Mouse (Mus musculus): ENCODE results near the gene Rab8a. TPM values are rescaled to one million over a fixed set of nuclear protein-coding genes. Genes with fewer than 3 reads are reported as not detected.

Gene Rab8a
- polyA plus RNA-seq, 1 experiment from 2014 or later: 77.6 TPM

- Histone ChIP-seq H3K9me3 (no peaks in the 10 kb centered on the region), H3K4me1 (no peaks in the 10 kb centered on the region), H3K4me3 (no peak overlapping the region), H3K4me2 (no peak overlapping the region), H3K27me3 (replicated peaks) (no peaks in the 10 kb centered on the region), H3K36me3 (peaks cover 99% of the 10 kb centered on the region), H3K9ac (no peak overlapping the region), H3K27ac (replicated peaks) (no peak overlapping the region)
- 57% methylated on average over 5 of the region's 5 CpGs for WGBS
- ATAC-seq (ENCODE audit: extremely low read depth, insufficient number of reproducible peaks, low FRiP score, low TSS enrichment): no peak
Measured at GRCm38 (mm10) chr8:72177346-72177925, 16.4 kb downstream of the Rab8a start.

DNA sequence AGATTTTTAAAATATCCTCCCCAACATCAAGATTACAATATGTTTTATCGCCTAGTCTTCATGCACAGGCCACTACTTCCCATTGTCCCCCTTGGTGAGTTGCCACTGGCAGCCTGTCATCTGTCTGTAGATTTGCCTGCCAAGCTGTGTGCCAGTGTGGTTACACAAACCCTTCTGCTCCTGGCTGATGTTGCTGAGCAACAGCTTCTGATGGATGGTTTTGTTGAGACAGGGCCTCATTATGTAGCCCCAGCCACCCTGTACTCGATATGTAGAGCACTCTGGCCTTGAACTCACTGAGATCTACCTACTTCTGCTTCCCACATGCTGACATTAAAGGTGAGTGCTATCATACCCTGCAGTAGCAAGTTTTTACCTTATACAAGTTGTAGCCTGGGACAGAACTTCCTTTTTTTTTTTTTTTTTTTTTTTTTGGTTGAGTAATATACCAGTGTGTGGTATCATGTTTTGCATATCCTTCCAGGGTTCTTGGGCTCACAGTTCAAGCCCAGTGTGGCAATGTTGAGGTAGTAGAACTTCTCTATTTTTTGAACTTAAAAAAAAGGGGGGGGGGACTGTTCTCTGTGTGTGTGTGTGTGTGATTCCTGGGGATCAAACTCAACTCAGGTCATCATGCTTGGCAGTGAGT is 22.7 kb downstream of the Rab8a start:
- Histone ChIP-seq H3K4me2 (no peak overlapping the region), H3K27me3 (replicated peaks) (no peaks in the 10 kb centered on the region), H3K4me3 (no peak overlapping the region), H3K36me3 (peaks cover 39% of the 10 kb centered on the region), H3K27ac (replicated peaks) (no peak overlapping the region), H3K9me3 (no peaks in the 10 kb centered on the region), H3K4me1 (no peaks in the 10 kb centered on the region), H3K9ac (no peak overlapping the region)
- no peak for ATAC-seq (ENCODE audit: extremely low read depth, insufficient number of reproducible peaks, low FRiP score, low TSS enrichment)
- WGBS: 80% methylated on average over 2 of the region's 2 CpGs

- H3K4me2 ChIP-seq: no peak overlapping the region
- H3K9me3 ChIP-seq: no peaks in the 10 kb centered on the region
- no peak overlapping the region for H3K4me3 ChIP-seq
- no peaks in the 10 kb centered on the region for H3K36me3 ChIP-seq
- WGBS: 68% methylated on average over 2 of the region's 2 CpGs
- no peaks in the 10 kb centered on the region for H3K4me1 ChIP-seq
- H3K27me3 ChIP-seq (replicated peaks): no peaks in the 10 kb centered on the region
- no peak overlapping the region for H3K9ac ChIP-seq
- no peak overlapping the region for H3K27ac ChIP-seq (replicated peaks)
- no peak for ATAC-seq (ENCODE audit: extremely low read depth, insufficient number of reproducible peaks, low FRiP score, low TSS enrichment)
Measured at GRCm38 (mm10) chr8:72187793-72188331, 26.9 kb downstream of the Rab8a start.

DNA sequence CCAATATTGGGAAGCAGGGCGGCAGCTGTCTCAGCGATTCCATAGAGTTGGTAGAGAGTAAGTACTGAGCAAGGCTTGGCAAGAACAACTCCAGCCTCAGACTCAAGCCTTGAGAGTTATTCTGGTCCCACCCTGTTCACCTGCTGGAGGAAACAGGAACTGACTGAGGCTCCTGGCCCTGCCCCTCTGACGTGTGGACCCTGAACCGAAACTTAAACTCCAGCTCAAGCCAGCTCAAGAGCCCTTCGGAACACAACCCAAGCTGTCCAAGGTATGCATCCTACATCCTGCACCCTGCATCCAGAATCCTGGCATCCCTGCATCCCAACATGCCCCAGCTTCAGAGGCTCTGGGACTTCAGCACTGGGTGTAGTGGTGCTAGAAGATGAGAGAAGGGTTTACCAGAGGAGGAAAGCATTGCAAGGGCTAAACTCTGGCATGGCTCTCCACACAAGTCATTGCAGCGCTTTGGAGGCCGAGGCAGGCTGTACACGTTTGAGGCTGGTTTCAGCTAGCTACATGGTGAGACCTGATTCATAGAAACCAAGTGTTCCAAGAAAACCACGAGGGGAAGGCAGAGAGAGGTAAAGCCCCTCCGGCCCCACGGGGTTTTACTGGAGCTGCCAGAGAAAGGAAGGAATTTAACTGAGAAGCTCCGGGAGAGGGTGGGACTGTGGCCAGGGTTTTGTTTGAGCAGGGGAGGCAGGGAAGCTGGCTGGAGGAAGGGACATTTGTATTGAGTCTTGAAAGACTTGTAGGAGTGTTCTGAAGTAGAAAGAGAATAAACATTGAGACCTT is 28.6 kb downstream of the Rab8a start, which contains the start of gene Hsh2d:
TSS of gene Hsh2d (plus strand) at position 222 of the 798 bp plus-strand sequence.
- H3K9me3 ChIP-seq: no peaks in the 10 kb centered on the region
- no peaks in the 10 kb centered on the region for H3K36me3 ChIP-seq
- H3K4me2 ChIP-seq: no peak within 1 kb of the TSS
- 62% methylated on average over 12 of the region's 12 CpGs for WGBS
- ATAC-seq (ENCODE audit: extremely low read depth, insufficient number of reproducible peaks, low FRiP score, low TSS enrichment): no peak
- H3K9ac ChIP-seq: no peak within 1 kb of the TSS
- no peak within 1 kb of the TSS for H3K4me3 ChIP-seq
- no peaks in the 10 kb centered on the region for H3K4me1 ChIP-seq
- H3K27me3 ChIP-seq (replicated peaks): no peaks in the 10 kb centered on the region
- H3K27ac ChIP-seq (replicated peaks): 0 out of 2 replicates have a peak within 1 kb of the TSS, but pooled peaks have one; percentile 8

- Histone ChIP-seq H3K27ac (replicated peaks) (0 out of 2 replicates have a peak overlapping the region, but pooled peaks have one; percentile 8), H3K4me2 (no peak overlapping the region), H3K36me3 (no peaks in the 10 kb centered on the region), H3K4me1 (no peaks in the 10 kb centered on the region), H3K9me3 (no peaks in the 10 kb centered on the region), H3K27me3 (replicated peaks) (no peaks in the 10 kb centered on the region), H3K9ac (no peak overlapping the region), H3K4me3 (no peak overlapping the region)
- ATAC-seq (ENCODE audit: extremely low read depth, insufficient number of reproducible peaks, low FRiP score, low TSS enrichment): no peak
- 69% methylated on average over 2 of the region's 2 CpGs for WGBS
Measured at GRCm38 (mm10) chr8:72190215-72190539, 29.2 kb downstream of the Rab8a start.

GRCm38 (mm10) chr8:72192065-72192464 is 31.1 kb downstream of the Rab8a start:
- Histone ChIP-seq H3K4me2 (no peak overlapping the region), H3K27ac (replicated peaks) (no peak overlapping the region), H3K4me1 (no peaks in the 10 kb centered on the region), H3K36me3 (no peaks in the 10 kb centered on the region), H3K9ac (no peak overlapping the region), H3K9me3 (no peaks in the 10 kb centered on the region), H3K27me3 (replicated peaks) (no peaks in the 10 kb centered on the region), H3K4me3 (no peak overlapping the region)
- no peak for ATAC-seq (ENCODE audit: extremely low read depth, insufficient number of reproducible peaks, low FRiP score, low TSS enrichment)

- H3K36me3 ChIP-seq: no peaks in the 10 kb centered on the region
- H3K27ac ChIP-seq (replicated peaks): no peak overlapping the region
- H3K27me3 ChIP-seq (replicated peaks): no peaks in the 10 kb centered on the region
- no peak overlapping the region for H3K9ac ChIP-seq
- WGBS: 42% methylated on average over 8 of the region's 8 CpGs
- no peak overlapping the region for H3K4me3 ChIP-seq
- ATAC-seq (ENCODE audit: extremely low read depth, insufficient number of reproducible peaks, low FRiP score, low TSS enrichment): no peak
- H3K4me1 ChIP-seq: no peaks in the 10 kb centered on the region
- peaks cover 17% of the 10 kb centered on the region for H3K9me3 ChIP-seq
- no peak overlapping the region for H3K4me2 ChIP-seq
Measured at GRCm38 (mm10) chr8:72197997-72198396, 37.0 kb downstream of the Rab8a start.

- no peaks in the 10 kb centered on the region for H3K4me1 ChIP-seq
- H3K36me3 ChIP-seq: no peaks in the 10 kb centered on the region
- H3K27ac ChIP-seq (replicated peaks): no peak overlapping the region
- peaks cover 8% of the 10 kb centered on the region; the same call in 1 of the 2 replicates for H3K27me3 ChIP-seq (replicated peaks)
- H3K9me3 ChIP-seq: peaks cover 13% of the 10 kb centered on the region
- no peak for ATAC-seq (ENCODE audit: extremely low read depth, insufficient number of reproducible peaks, low FRiP score, low TSS enrichment)
- no peak overlapping the region for H3K4me2 ChIP-seq
- H3K9ac ChIP-seq: no peak overlapping the region
- 71% methylated on average over 1 of the region's 1 CpGs for whole genome bisulfite sequencing
- H3K4me3 ChIP-seq: no peak overlapping the region
Measured at GRCm38 (mm10) chr8:72208582-72208981, 47.6 kb downstream of the Rab8a start.

- WGBS: 57% methylated on average over 4 of the region's 4 CpGs
- H3K9ac ChIP-seq: no peak overlapping the region
- no peaks in the 10 kb centered on the region for H3K36me3 ChIP-seq
- no peak overlapping the region for H3K27ac ChIP-seq (replicated peaks)
- H3K4me3 ChIP-seq: no peak overlapping the region
- ATAC-seq (ENCODE audit: extremely low read depth, insufficient number of reproducible peaks, low FRiP score, low TSS enrichment): no peak
- no peaks in the 10 kb centered on the region for H3K4me1 ChIP-seq
- H3K27me3 ChIP-seq (replicated peaks): peaks cover 24% of the 10 kb centered on the region
- H3K4me2 ChIP-seq: no peak overlapping the region
- H3K9me3 ChIP-seq: no peaks in the 10 kb centered on the region
Measured at GRCm38 (mm10) chr8:72210222-72210621, 49.2 kb downstream of the Rab8a start.

DNA sequence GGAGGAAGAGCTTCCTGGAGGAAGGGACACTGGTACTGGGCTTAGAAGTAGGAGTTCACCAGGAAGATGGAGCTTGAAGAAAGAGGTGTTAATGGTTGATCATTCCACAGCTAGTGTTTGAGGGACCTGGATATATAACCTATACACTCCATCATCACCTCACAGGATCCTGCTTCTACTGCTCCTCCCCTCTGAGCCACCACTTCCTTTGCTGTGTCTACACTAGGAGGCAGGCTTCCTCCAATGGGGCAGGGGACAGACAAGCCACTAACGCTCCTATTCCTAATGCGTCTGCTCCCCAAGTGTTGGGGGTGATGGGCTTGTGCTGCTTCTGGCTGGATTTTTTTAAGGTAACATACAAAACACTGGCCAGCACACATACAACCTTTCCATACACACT is 49.7 kb downstream of the Rab8a start:
- no peaks in the 10 kb centered on the region for H3K36me3 ChIP-seq
- no peak overlapping the region for H3K4me2 ChIP-seq
- 63% methylated on average over 2 of the region's 2 CpGs for WGBS
- H3K27me3 ChIP-seq (replicated peaks): peaks cover 28% of the 10 kb centered on the region
- H3K9ac ChIP-seq: no peak overlapping the region
- no peak overlapping the region for H3K4me3 ChIP-seq
- no peak for ATAC-seq (ENCODE audit: extremely low read depth, insufficient number of reproducible peaks, low FRiP score, low TSS enrichment)
- no peaks in the 10 kb centered on the region for H3K9me3 ChIP-seq
- no peak overlapping the region for H3K27ac ChIP-seq (replicated peaks)
- no peaks in the 10 kb centered on the region for H3K4me1 ChIP-seq

GRCm38 (mm10) chr8:72211846-72212245 is 50.8 kb downstream of the Rab8a start:
- no peak for ATAC-seq (ENCODE audit: extremely low read depth, insufficient number of reproducible peaks, low FRiP score, low TSS enrichment)
- Histone ChIP-seq H3K4me1 (no peaks in the 10 kb centered on the region), H3K9me3 (no peaks in the 10 kb centered on the region), H3K4me3 (no peak overlapping the region), H3K9ac (no peak overlapping the region), H3K4me2 (no peak overlapping the region), H3K27ac (replicated peaks) (no peak overlapping the region), H3K27me3 (replicated peaks) (peaks cover 33% of the 10 kb centered on the region), H3K36me3 (no peaks in the 10 kb centered on the region)
- 75% methylated on average over 1 of the region's 1 CpGs for WGBS

Data from heart, embryonic 13.5 days (tissue).